Mouse (Mus musculus) heart, adult 2 months (tissue): ENCODE measurements around the gene Rer1.

Source experiments
- CTCF ChIP-seq: fragments of 200-600 bp; IDR thresholded peaks from 2 replicates; pipeline ENCODE4 v1.8.1; 2022; ENCODE audit warnings: antibody characterized with exemption, mild to moderate bottlenecking, moderate library complexity
- POLR2A ChIP-seq: fragments of 200-500 bp; IDR thresholded peaks from 2 replicates; pipeline ENCODE4 v1.6.1; 2011; ENCODE audit warnings: mild to moderate bottlenecking, low read depth, low read length, control low read depth; ENCODE audit not compliant: insufficient read depth

GRCm38 (mm10) chr4:155046636-155047035 is 39.5 kb downstream of the Rer1 start:
- no peak for TF ChIP-seq CTCF
- TF ChIP-seq POLR2A: no peak
